Mouse (Mus musculus): ENCODE measurements around the gene Oosp3.

Oosp3 gene

GRCm38 (mm10) chr19:11696755-11697154 lies at the start of gene Oosp3:
Oosp3 (plus strand) TSS chr19:11697055.
- no peak for DNase-seq (ENCODE audit: low spot score)

- no peak for DNase-seq (ENCODE audit: low spot score)
These were observed 47.3 kb upstream of the Oosp3 start for GRCm38 (mm10) chr19:11649564-11649963.

GRCm38 (mm10) chr19:11659142-11659541 lies 37.7 kb upstream of the Oosp3 start:
- no peak for DNase-seq (ENCODE audit: low spot score)

GRCm38 (mm10) chr19:11660459-11660858 lies 36.4 kb upstream of the Oosp3 start, which contains the start of gene Oosp2:
Oosp2 (minus strand) TSS chr19:11660559.
- no peak for DNase-seq (ENCODE audit: low spot score)

GRCm38 (mm10) chr19:11661562-11661961 lies 35.3 kb upstream of the Oosp3 start:
- no peak for DNase-seq (ENCODE audit: low spot score)

GRCm38 (mm10) chr19:11690839-11691238 lies 6.0 kb upstream of the Oosp3 start, which contains the start of gene Oosp1:
Oosp1 (minus strand) TSS chr19:11691150.
- DNase-seq (ENCODE audit: low spot score): no peak

- DNase-seq (ENCODE audit: low spot score): no peak
These were observed 5.4 kb upstream of the Oosp3 start for GRCm38 (mm10) chr19:11691454-11691853.

GRCm38 (mm10) chr19:11698342-11698741 lies 1.5 kb downstream of the Oosp3 start:
- DNase-seq (ENCODE audit: low spot score): no peak

- DNase-seq (ENCODE audit: low spot score): no peak
These were observed 15.6 kb downstream of the Oosp3 start for GRCm38 (mm10) chr19:11712451-11712850.

- DNase-seq (ENCODE audit: low spot score): no peak
These were observed 23.2 kb downstream of the Oosp3 start for GRCm38 (mm10) chr19:11720071-11720470.

GRCm38 (mm10) chr19:11723870-11724269 lies 27.0 kb downstream of the Oosp3 start:
- DNase-seq (ENCODE audit: low spot score): no peak

- no peak for DNase-seq (ENCODE audit: low spot score)
These were observed 27.4 kb downstream of the Oosp3 start for GRCm38 (mm10) chr19:11724275-11724674.

GRCm38 (mm10) chr19:11725915-11726314 lies 29.1 kb downstream of the Oosp3 start:
- DNase-seq (ENCODE audit: low spot score): no peak

- DNase-seq (ENCODE audit: low spot score): no peak
These were observed 30.4 kb downstream of the Oosp3 start for GRCm38 (mm10) chr19:11727304-11727703.

- DNase-seq (ENCODE audit: low spot score): no peak
These were observed 33.4 kb downstream of the Oosp3 start for GRCm38 (mm10) chr19:11730278-11730677.

- DNase-seq (ENCODE audit: low spot score): no peak
These were observed 39.6 kb downstream of the Oosp3 start for GRCm38 (mm10) chr19:11736455-11736854.

GRCm38 (mm10) chr19:11745680-11746079 lies 48.8 kb downstream of the Oosp3 start:
- DNase-seq (ENCODE audit: low spot score): no peak

- no peak for DNase-seq (ENCODE audit: low spot score)
These were observed 50.4 kb downstream of the Oosp3 start, which contains the start of gene Gif for GRCm38 (mm10) chr19:11747298-11747697. Gif (plus strand) TSS chr19:11747554.

Data from MN1 (cell line).